Mouse (Mus musculus): ENCODE measurements around the gene Wfdc15a. TPM values are rescaled to one million over a fixed set of nuclear protein-coding genes. Genes with fewer than 3 reads are reported as not detected.
"Not testable (repeated sequence)": the region's sequence is repeated elsewhere in the genome, so short reads cannot be mapped to it uniquely, and the experiment has no call there.

Wfdc15a gene
- polyA plus RNA-seq (2016; fragmentation: Nextera tagmentation; extraction: Ambion mirVana) = not detected in 2 replicates

DNA sequence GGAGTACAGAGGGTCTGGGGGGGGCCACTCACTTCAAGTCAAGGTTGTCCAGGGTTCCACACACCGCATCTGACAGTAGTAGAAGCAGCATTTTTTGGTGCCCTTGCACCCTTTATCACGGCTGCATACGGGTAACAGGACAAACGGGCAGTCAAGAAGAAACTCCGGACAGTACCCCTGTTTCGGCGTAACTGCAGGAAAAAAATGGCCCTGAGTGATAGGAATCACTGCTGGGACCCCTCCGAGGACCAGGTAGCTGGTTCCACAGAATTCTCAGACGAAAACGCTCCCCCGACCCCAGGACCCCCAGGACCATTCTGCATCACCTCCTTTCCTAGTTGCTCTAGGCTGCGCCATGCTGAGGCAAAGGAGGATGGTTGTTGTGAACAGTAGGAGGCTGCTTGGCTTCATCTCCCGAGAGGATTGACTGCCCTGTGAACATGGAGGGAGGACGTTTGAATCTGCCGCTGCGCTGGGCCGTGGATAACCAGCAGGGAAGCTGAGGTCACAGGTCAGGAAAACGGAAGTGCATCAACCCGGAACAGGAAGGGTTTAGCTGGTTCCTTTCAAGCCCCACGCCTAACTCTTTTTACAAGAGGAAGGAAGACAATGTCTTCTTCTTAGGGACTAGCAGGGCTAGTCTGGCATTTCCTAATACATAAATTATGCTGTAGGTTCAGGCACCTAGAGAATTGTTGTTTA is at the start of gene Wfdc15a:
Wfdc15a (minus strand) TSS at position 505 of the 702 bp plus-strand sequence.
- WGBS = 83% methylated on average over 20 of the region's 20 CpGs
- no peak for ATAC-seq (ENCODE audit: insufficient number of reproducible peaks, insufficient read depth, low FRiP score, low TSS enrichment, low read depth)
- Histone ChIP-seq H3K27ac (no peak within 1 kb of the TSS), H3K36me3 (no peaks in the 10 kb centered on the region), H3K27me3 (no peaks in the 10 kb centered on the region), H3K4me2 (no peak within 1 kb of the TSS), H3K4me1 (replicated peaks) (no peaks in the 10 kb centered on the region), H3K9ac (replicated peaks) (no peak within 1 kb of the TSS), H3K4me3 (replicated peaks) (no peak within 1 kb of the TSS), H3K9me3 (no peaks in the 10 kb centered on the region)

DNA sequence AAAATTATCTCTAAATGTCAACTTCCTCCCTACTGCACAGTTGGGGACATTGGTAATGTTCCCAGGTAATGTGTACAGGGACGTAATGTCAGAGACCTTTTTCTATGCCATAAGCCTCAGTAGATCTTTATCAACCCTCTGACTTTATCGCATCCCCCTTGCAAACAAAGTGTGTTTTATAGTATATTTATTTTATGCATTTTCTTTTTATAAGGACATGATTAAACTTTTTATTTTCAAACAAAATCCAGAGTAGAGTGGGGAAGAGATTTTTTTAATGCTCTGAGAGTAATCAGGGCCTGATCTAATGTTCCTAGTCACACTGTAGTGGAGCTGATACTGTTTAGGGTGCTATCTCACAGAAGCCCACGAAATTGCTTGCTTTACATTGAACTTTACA is 38.4 kb upstream of the Wfdc15a start, which contains the start of gene Svs2:
Svs2 (minus strand) TSS at position 101 of the 400 bp plus-strand sequence.
- H3K27ac ChIP-seq = no peak within 1 kb of the TSS
- no peaks in the 10 kb centered on the region for H3K4me1 ChIP-seq (replicated peaks)
- WGBS = 87% methylated on average over 3 of the region's 3 CpGs
- ATAC-seq (ENCODE audit: insufficient number of reproducible peaks, insufficient read depth, low FRiP score, low TSS enrichment, low read depth) = no peak
- no peak within 1 kb of the TSS for H3K4me3 ChIP-seq (replicated peaks)
- H3K9ac ChIP-seq (replicated peaks) = no peak within 1 kb of the TSS
- no peaks in the 10 kb centered on the region for H3K27me3 ChIP-seq
- H3K4me2 ChIP-seq = no peak within 1 kb of the TSS
- no peaks in the 10 kb centered on the region for H3K36me3 ChIP-seq
- H3K9me3 ChIP-seq = no peaks in the 10 kb centered on the region

DNA sequence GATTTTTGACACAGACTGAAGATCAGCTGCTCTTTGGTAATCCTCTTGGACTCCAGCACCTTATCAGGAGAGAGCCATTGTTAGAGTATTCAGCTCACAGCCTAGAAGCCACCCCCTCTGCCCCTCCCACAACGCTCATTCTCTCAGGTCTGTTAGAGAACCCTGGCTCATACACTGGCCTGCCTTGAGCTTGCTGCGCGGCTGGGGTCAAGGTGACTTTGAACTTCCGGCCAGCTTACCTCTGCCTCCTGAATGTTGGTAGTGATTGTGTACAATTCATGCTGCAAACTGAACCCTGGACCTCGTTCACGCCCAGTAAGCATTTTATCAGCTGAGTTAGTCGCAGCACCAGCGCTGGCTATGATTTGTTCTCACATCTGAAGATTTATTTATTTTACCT is 32.7 kb upstream of the Wfdc15a start:
- ATAC-seq (ENCODE audit: insufficient number of reproducible peaks, insufficient read depth, low FRiP score, low TSS enrichment, low read depth) = no peak
- no peaks in the 10 kb centered on the region for H3K36me3 ChIP-seq
- no peaks in the 10 kb centered on the region for H3K9me3 ChIP-seq
- no peaks in the 10 kb centered on the region for H3K4me1 ChIP-seq (replicated peaks)
- no peak overlapping the region for H3K4me2 ChIP-seq
- no peaks in the 10 kb centered on the region for H3K27me3 ChIP-seq
- no peak overlapping the region for H3K27ac ChIP-seq
- WGBS = 87% methylated on average over 8 of the region's 8 CpGs
- H3K4me3 ChIP-seq (replicated peaks) = no peak overlapping the region
- H3K9ac ChIP-seq (replicated peaks) = no peak overlapping the region

DNA sequence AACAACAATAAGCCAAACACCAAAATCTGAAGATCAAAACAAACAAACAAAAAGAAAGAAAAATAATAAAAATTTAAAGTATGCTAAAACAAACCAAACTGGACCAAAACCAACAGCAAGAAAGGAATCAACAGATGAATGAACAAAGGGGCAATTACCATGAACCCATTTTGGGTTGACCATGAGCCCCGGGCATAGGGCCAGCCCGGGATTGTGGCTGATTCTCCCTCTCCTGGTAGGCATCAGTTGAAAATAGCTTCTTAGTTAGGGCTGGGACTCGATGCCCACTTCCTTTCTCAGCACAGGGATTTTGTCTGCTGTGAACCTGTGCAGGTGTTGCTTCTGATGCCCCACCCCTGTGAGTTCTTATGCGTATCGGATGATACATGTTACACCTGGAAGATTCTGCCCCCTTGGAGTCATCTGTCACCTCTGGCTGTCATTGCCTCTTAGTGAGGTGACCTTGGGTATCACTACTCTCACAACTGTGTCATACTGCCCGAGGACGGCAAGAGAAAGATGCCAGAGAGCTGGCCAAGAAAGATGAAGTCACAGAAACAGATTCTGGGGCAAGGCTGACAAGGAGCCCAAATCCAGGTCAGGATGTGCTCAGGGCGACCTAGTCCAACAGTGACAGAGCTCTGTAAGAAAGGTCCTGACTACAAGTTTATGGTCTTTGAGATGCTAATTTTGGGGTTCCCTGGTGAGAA is 28.6 kb upstream of the Wfdc15a start:
- H3K9ac ChIP-seq (replicated peaks) = no peak overlapping the region
- H3K27me3 ChIP-seq = no peaks in the 10 kb centered on the region
- no peak overlapping the region for H3K4me3 ChIP-seq (replicated peaks)
- WGBS = 77% methylated on average over 8 of the region's 8 CpGs
- ATAC-seq (ENCODE audit: insufficient number of reproducible peaks, insufficient read depth, low FRiP score, low TSS enrichment, low read depth) = no peak
- no peaks in the 10 kb centered on the region for H3K4me1 ChIP-seq (replicated peaks)
- no peaks in the 10 kb centered on the region for H3K36me3 ChIP-seq
- no peak overlapping the region for H3K27ac ChIP-seq
- H3K9me3 ChIP-seq = no peaks in the 10 kb centered on the region
- no peak overlapping the region for H3K4me2 ChIP-seq

DNA sequence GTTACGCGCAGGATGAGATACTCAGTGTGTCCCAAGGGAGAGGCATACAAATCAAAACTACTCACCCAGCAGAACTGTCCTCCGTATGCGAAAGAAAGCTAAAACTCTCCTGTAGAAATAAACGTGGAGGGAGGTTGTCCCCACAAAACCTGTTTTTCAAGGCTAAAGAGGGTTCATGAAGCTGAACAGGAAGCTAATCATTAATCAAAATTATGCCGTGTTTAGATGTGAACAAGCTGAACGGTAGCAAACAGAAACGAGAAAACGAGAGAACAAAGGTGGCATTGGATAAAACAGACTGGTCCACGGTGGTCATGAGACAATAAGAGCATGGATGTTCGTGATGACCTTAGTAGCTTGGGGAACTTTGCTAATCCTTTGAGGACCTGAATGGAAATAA is 21.6 kb upstream of the Wfdc15a start, which contains the start of gene Wfdc15b:
Wfdc15b (minus strand) TSS at position 139 of the 400 bp plus-strand sequence.
- Histone ChIP-seq H3K4me2 (no peak within 1 kb of the TSS), H3K9ac (replicated peaks) (no peak within 1 kb of the TSS), H3K27me3 (no peaks in the 10 kb centered on the region), H3K4me1 (replicated peaks) (no peaks in the 10 kb centered on the region), H3K36me3 (no peaks in the 10 kb centered on the region), H3K9me3 (no peaks in the 10 kb centered on the region), H3K27ac (no peak within 1 kb of the TSS), H3K4me3 (replicated peaks) (no peak within 1 kb of the TSS)
- no peak for ATAC-seq (ENCODE audit: insufficient number of reproducible peaks, insufficient read depth, low FRiP score, low TSS enrichment, low read depth)
- WGBS = 71% methylated on average over 11 of the region's 11 CpGs

DNA sequence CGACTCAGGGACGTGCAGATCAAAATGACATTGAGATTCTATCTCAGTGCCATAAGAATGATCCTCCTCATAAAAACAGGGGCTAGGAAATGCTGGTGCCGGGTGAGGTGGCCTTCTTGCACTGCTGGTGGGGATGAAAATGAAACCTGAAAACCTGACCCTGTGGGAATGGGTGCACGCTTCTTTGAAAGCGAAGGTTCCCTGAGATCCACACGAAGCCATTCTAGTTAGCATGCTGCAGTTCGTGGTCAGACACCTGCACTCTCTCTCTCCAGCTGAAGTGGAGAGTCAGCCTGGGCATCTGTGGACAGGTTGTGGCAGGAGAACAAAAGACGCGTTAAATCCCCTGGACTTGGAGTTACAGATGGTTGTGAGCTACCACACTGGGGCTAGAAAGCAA is 19.4 kb upstream of the Wfdc15a start:
- no peak for ATAC-seq (ENCODE audit: insufficient number of reproducible peaks, insufficient read depth, low FRiP score, low TSS enrichment, low read depth)
- Histone ChIP-seq H3K9me3 (no peaks in the 10 kb centered on the region), H3K4me2 (no peak overlapping the region), H3K4me3 (replicated peaks) (no peak overlapping the region), H3K4me1 (replicated peaks) (no peaks in the 10 kb centered on the region), H3K9ac (replicated peaks) (no peak overlapping the region), H3K36me3 (no peaks in the 10 kb centered on the region), H3K27me3 (no peaks in the 10 kb centered on the region), H3K27ac (no peak overlapping the region)
- 87% methylated on average over 9 of the region's 9 CpGs for WGBS

DNA sequence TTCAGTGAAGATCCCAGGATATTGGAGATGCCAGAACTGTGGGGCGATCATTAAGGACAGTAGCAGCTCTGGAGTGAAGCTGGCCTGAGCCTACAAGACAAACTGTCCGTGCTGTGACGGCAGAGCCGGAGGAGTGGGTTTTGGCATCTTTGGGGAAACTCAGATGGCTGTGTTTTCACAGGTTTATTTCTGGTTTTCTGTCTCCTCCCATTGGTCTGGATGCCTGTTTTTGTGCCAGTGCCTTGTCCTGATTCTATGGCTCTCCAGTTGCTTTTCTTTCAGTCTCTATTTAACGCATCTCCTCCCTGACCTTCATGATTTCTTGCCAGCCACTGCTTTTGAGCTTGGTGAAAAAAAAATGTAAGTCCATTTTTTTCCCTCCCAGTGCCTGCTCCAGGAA is 12.8 kb upstream of the Wfdc15a start:
- Histone ChIP-seq H3K36me3 (no peaks in the 10 kb centered on the region), H3K4me2 (no peak overlapping the region), H3K4me3 (replicated peaks) (no peak overlapping the region), H3K9me3 (no peaks in the 10 kb centered on the region), H3K4me1 (replicated peaks) (no peaks in the 10 kb centered on the region), H3K9ac (replicated peaks) (no peak overlapping the region), H3K27me3 (no peaks in the 10 kb centered on the region), H3K27ac (no peak overlapping the region)
- ATAC-seq (ENCODE audit: insufficient number of reproducible peaks, insufficient read depth, low FRiP score, low TSS enrichment, low read depth) = no peak
- 91% methylated on average over 5 of the region's 5 CpGs for WGBS

DNA sequence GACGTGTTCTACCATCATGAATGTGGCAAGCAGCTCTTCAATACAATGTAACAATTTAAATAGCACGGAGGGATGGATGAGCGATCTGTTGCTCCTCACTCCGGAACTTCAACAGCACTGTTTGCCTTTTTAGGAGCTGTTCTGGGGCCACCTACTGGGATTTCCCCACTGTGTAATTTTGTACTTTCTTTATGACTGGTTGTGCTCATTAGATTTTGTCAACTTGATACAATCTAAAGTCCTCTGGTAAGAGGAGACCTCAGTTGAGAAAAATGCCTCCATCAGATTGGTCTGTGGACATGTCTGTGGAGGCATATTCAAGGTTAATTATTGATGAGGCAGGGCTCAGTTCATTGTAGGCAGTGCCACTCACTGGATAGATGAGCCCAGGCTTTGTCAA is 11.0 kb upstream of the Wfdc15a start:
- 89% methylated on average over 4 of the region's 4 CpGs for WGBS
- H3K4me2 ChIP-seq = no peak overlapping the region
- H3K9me3 ChIP-seq = no peaks in the 10 kb centered on the region
- no peaks in the 10 kb centered on the region for H3K27me3 ChIP-seq
- no peak overlapping the region for H3K27ac ChIP-seq
- no peak overlapping the region for H3K9ac ChIP-seq (replicated peaks)
- no peaks in the 10 kb centered on the region for H3K4me1 ChIP-seq (replicated peaks)
- H3K4me3 ChIP-seq (replicated peaks) = no peak overlapping the region
- no peaks in the 10 kb centered on the region for H3K36me3 ChIP-seq
- ATAC-seq (ENCODE audit: insufficient number of reproducible peaks, insufficient read depth, low FRiP score, low TSS enrichment, low read depth) = no peak

DNA sequence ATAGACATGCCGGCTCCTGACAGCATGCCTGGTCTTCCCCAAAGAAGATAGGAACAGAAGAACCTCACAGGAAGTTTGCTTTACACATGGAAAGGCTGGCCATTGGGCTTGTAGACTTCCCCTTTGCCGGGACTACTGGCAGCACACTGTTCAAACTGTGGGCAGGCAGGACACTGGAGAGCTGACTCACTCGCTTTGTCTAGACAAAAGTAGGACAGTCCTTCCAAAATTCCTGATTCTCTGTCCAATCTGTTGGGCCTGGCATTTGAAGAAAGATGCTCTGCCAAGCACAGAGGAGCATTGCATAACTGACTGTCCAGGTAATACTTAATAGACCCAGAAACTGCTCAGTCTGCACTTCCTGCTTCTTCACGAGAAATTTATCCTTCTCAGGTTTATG is 6.7 kb upstream of the Wfdc15a start:
- Histone ChIP-seq H3K4me2 (no peak overlapping the region), H3K27me3 (no peaks in the 10 kb centered on the region), H3K27ac (no peak overlapping the region), H3K9ac (replicated peaks) (no peak overlapping the region), H3K36me3 (no peaks in the 10 kb centered on the region), H3K4me3 (replicated peaks) (no peak overlapping the region), H3K9me3 (no peaks in the 10 kb centered on the region), H3K4me1 (replicated peaks) (no peaks in the 10 kb centered on the region)
- 80% methylated on average over 4 of the region's 4 CpGs for WGBS
- no peak for ATAC-seq (ENCODE audit: insufficient number of reproducible peaks, insufficient read depth, low FRiP score, low TSS enrichment, low read depth)

DNA sequence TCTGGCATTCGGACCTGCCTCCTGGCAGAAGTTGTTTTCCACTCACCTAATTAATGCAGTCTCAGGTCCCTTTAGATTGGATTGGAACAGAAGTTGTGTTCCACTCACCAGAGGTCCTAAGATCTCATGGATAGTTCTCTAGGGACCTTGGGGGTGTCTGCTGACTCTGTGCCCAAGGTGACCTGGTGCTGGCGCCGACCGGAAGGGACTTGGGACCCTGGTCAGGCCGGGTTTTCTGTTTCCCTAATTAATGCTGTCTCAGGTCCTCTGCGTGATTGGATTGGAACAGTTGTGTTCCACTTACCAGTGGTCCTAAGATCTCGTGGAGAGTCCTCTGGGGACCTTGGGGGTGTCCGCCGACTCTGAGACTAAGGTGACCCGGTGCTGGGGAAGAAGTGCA is 6.1 kb upstream of the Wfdc15a start:
- not testable (repeated sequence) for H3K27ac ChIP-seq; H3K9ac ChIP-seq (replicated peaks); H3K36me3 ChIP-seq; H3K9me3 ChIP-seq; H3K4me2 ChIP-seq; H3K27me3 ChIP-seq; H3K4me1 ChIP-seq (replicated peaks); H3K4me3 ChIP-seq (replicated peaks); ATAC-seq (ENCODE audit: insufficient number of reproducible peaks, insufficient read depth, low FRiP score, low TSS enrichment, low read depth)
- WGBS = 90% methylated on average over 10 of the region's 10 CpGs

DNA sequence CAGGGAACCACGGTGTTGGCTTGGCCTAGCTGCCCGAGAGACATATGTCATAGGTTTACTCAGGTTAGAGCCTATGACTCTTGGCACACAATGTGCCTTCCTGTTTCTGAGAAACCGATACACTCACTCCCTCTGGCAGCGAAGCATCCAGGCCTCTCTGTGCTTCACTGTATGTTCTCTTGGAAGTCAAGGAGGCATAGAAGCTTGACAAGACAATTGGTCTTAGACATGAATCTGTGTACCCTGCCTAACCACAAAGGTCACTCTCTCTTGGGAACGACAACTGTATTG is 3.3 kb downstream of the Wfdc15a start:
- no peak overlapping the region for H3K4me2 ChIP-seq
- ATAC-seq (ENCODE audit: insufficient number of reproducible peaks, insufficient read depth, low FRiP score, low TSS enrichment, low read depth) = no peak
- H3K9me3 ChIP-seq = no peaks in the 10 kb centered on the region
- no peak overlapping the region for H3K27ac ChIP-seq
- H3K9ac ChIP-seq (replicated peaks) = no peak overlapping the region
- H3K36me3 ChIP-seq = no peaks in the 10 kb centered on the region
- H3K27me3 ChIP-seq = no peaks in the 10 kb centered on the region
- WGBS = 89% methylated on average over 5 of the region's 5 CpGs
- no peak overlapping the region for H3K4me3 ChIP-seq (replicated peaks)
- no peaks in the 10 kb centered on the region for H3K4me1 ChIP-seq (replicated peaks)
